Mouse (Mus musculus): ENCODE measurements around the gene Hist1h3g. TPM values are rescaled to one million over a fixed set of nuclear protein-coding genes. Genes with fewer than 3 reads are reported as not detected.
A peak's percentile ranks its signal among the peaks of the same experiment; 100 is the strongest.
"Not testable (repeated sequence)": the region's sequence is repeated elsewhere in the genome, so short reads cannot be mapped to it uniquely, and the experiment has no call there.

Gene Hist1h3g
- polyA plus RNA-seq, 1 experiment from 2014 or later: 6.1 TPM

DNA sequence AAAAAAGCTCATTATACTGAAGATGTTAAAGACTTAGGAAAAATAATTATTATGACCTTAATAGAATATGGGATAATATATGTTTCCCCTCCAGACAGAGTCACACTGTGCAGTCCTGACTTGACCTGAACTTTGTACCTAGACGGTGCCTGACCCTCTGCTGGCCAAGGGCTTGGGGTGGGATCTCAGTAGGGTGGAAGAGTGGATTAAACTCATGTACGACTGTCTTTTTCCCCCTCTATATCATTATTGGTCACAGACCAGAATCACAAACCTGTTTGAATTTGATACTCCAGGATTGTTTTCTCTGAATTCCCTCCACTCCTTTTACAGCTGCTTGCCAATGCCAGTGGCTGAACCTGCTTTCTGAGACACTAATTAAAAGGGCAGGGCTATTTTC is 25.5 kb downstream of the Hist1h3g start:
- ATAC-seq (ENCODE audit: insufficient read depth, low FRiP score); H3K36me3 ChIP-seq (ENCODE audit: control insufficient read depth, insufficient read depth, low read length); H3K4me3 ChIP-seq (replicated peaks; ENCODE audit: low read length); H3K9me3 ChIP-seq (replicated peaks; ENCODE audit: control insufficient read depth, low read length); H3K27me3 ChIP-seq (ENCODE audit: control insufficient read depth, insufficient read depth, low read length); H3K4me1 ChIP-seq (ENCODE audit: control insufficient read depth, insufficient read depth, low read length): not testable (repeated sequence)
- peak overlapping the region; percentile 24; the same call in 1 of the 2 replicates for H3K27ac ChIP-seq (ENCODE audit: low read length)
- peak overlapping the region; percentile 22; the same call in 1 of the 2 replicates for H3K4me2 ChIP-seq (ENCODE audit: low read depth, low read length)
- H3K9ac ChIP-seq (ENCODE audit: low read length): 0 out of 2 replicates have a peak overlapping the region, but pooled peaks have one; percentile 9
- 16% methylated on average over 2 of the region's 2 CpGs for WGBS

DNA sequence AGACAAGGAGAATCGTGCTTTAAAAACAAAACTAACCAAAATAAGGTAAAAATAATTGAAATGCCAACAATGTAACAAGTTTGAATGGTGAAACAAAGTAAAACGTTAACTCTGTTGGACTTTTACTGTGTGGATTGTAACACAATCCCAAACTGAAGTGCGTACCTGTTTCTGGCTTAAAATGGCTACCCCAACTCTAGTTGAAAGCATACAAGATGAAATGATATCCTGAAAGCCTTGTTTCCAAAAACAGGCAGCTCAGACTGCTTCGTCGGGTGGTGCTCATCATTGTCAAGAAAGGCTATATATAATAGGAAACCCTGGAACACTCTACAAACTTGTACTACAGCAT is 26.3 kb downstream of the Hist1h3g start:
- not testable (repeated sequence) for H3K4me1 ChIP-seq (ENCODE audit: control insufficient read depth, insufficient read depth, low read length); ATAC-seq (ENCODE audit: insufficient read depth, low FRiP score); H3K9me3 ChIP-seq (replicated peaks; ENCODE audit: control insufficient read depth, low read length); H3K36me3 ChIP-seq (ENCODE audit: control insufficient read depth, insufficient read depth, low read length); H3K9ac ChIP-seq (ENCODE audit: low read length); H3K27me3 ChIP-seq (ENCODE audit: control insufficient read depth, insufficient read depth, low read length)
- Histone ChIP-seq H3K4me2 (ENCODE audit: low read depth, low read length) (peak overlapping the region; percentile 72; the same call in 1 of the 2 replicates), H3K4me3 (replicated peaks; ENCODE audit: low read length) (peak overlapping the region; percentile 48), H3K27ac (ENCODE audit: low read length) (peak overlapping the region; percentile 97; the same call in 1 of the 2 replicates)
- WGBS: 0% methylated on average over 2 of the region's 5 CpGs

DNA sequence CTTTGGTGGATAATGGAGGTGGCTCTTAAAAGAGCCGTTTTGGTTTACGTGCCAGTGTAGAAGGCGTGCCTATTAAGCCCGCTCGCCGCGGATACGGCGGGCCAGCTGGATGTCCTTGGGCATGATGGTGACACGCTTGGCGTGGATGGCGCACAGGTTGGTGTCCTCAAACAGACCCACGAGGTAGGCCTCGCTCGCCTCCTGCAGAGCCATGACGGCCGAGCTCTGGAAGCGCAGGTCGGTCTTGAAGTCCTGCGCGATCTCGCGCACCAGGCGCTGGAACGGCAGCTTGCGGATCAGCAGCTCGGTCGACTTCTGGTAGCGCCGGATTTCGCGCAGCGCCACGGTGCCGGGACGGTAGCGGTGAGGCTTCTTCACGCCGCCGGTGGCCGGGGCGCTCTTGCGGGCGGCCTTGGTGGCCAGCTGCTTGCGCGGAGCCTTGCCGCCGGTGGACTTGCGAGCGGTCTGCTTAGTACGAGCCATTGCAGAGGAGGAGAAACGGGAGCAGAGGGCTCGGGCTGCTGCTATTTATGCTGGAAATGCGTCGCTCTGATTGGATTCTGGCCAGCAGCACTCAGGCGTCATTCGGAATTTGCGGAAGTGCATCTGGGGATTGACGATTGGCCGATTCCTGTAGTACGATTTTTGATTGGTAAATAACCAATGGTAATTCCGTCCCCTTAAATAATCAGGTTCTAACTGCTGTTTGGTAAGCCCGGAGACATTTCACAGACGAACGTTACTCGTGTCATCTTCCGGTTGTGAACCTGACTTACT is 26.8 kb downstream of the Hist1h3g start, which contains the start of gene Hist1h3e:
Hist1h3e (minus strand) TSS at position 487 of the 777 bp plus-strand sequence.
- under 1% methylated on average over 54 of the region's 67 CpGs for WGBS
- peak; percentile 93 for ATAC-seq (ENCODE audit: insufficient read depth, low FRiP score)
- H3K27me3 ChIP-seq (ENCODE audit: control insufficient read depth, insufficient read depth, low read length); H3K36me3 ChIP-seq (ENCODE audit: control insufficient read depth, insufficient read depth, low read length); H3K9me3 ChIP-seq (replicated peaks; ENCODE audit: control insufficient read depth, low read length); H3K4me1 ChIP-seq (ENCODE audit: control insufficient read depth, insufficient read depth, low read length): not testable (repeated sequence)
- Histone ChIP-seq H3K9ac (ENCODE audit: low read length) (peak within 1 kb of the TSS; percentile 63), H3K27ac (ENCODE audit: low read length) (peak within 1 kb of the TSS; percentile 97), H3K4me2 (ENCODE audit: low read depth, low read length) (peak within 1 kb of the TSS; percentile 72), H3K4me3 (replicated peaks; ENCODE audit: low read length) (peak within 1 kb of the TSS; percentile 48)

DNA sequence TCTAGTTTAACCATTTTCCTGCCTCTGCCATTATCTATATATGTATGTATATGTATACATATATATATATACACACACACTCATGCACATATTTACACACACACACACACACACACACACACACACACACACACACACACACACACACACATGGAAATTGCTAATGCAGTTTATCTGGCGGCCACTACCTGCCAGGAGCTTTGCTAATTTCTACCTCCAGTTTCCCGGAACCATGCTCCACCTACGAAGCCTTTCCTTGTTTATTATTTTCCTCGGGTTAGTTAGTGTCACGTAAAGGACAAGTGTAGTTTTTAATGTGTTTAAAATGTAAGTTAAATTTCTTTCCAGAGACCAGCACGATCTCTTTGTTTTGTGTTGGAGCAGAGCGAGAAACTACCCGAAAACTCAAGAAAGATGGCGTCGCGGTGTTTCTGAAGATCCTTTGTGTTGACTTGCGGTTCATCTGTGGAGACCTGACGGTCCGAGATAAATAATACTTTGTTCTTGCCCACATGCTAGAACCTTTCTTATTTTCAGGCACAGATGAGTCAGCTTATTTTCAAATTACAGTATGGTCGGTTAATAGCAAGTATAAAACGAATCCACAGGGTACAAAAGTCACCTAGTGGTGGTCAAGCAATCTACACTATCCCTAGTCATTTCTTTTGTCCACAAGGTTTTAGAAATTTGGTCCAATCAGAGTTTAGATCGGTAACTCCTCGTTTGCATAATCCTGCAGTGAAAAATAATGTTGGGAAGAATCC is 27.7 kb downstream of the Hist1h3g start:
- 2% methylated on average over 18 of the region's 18 CpGs for WGBS
- ATAC-seq (ENCODE audit: insufficient read depth, low FRiP score): peak; percentile 63

DNA sequence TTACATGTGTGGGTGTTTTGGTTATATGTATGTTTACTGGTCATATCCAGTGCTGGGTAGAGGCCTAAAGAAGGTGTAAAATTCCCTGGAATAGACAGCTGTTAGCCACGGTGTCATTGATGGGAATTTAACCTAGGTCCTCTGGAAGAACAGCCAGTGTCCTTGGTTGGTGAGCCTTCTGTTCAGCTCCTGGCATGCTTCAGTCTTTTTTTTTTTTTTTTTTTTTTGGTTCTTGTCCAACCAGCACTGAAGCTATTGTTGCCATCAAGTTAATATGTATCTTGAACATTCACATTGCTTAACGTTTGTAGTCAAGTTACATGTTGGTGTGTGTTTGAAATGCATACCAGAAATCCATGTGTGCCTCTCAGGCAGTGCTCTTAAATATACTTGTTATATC is 29.3 kb downstream of the Hist1h3g start:
- H3K27me3 ChIP-seq (ENCODE audit: control insufficient read depth, insufficient read depth, low read length): no peaks in the 10 kb centered on the region
- WGBS: 73% methylated on average over 2 of the region's 2 CpGs
- no peaks in the 10 kb centered on the region for H3K9me3 ChIP-seq (replicated peaks; ENCODE audit: control insufficient read depth, low read length)
- H3K9ac ChIP-seq (ENCODE audit: low read length): no peak overlapping the region
- no peak overlapping the region for H3K4me2 ChIP-seq (ENCODE audit: low read depth, low read length)
- ATAC-seq (ENCODE audit: insufficient read depth, low FRiP score): no peak
- no peaks in the 10 kb centered on the region for H3K4me1 ChIP-seq (ENCODE audit: control insufficient read depth, insufficient read depth, low read length)
- no peak overlapping the region for H3K4me3 ChIP-seq (replicated peaks; ENCODE audit: low read length)
- H3K27ac ChIP-seq (ENCODE audit: low read length): no peak overlapping the region
- no peaks in the 10 kb centered on the region for H3K36me3 ChIP-seq (ENCODE audit: control insufficient read depth, insufficient read depth, low read length)

More for the DNA sequence above, 27.7 kb downstream of the Hist1h3g start:
- Histone ChIP-seq H3K9ac (ENCODE audit: low read length) (peak overlapping the region; percentile 63), H3K4me2 (ENCODE audit: low read depth, low read length) (peak overlapping the region; percentile 72), H3K9me3 (replicated peaks; ENCODE audit: control insufficient read depth, low read length) (no peaks in the 10 kb centered on the region), H3K36me3 (ENCODE audit: control insufficient read depth, insufficient read depth, low read length) (no peaks in the 10 kb centered on the region), H3K27me3 (ENCODE audit: control insufficient read depth, insufficient read depth, low read length) (no peaks in the 10 kb centered on the region), H3K27ac (ENCODE audit: low read length) (peak overlapping the region; percentile 97), H3K4me1 (ENCODE audit: control insufficient read depth, insufficient read depth, low read length) (no peaks in the 10 kb centered on the region), H3K4me3 (replicated peaks; ENCODE audit: low read length) (peak overlapping the region; percentile 48)

DNA sequence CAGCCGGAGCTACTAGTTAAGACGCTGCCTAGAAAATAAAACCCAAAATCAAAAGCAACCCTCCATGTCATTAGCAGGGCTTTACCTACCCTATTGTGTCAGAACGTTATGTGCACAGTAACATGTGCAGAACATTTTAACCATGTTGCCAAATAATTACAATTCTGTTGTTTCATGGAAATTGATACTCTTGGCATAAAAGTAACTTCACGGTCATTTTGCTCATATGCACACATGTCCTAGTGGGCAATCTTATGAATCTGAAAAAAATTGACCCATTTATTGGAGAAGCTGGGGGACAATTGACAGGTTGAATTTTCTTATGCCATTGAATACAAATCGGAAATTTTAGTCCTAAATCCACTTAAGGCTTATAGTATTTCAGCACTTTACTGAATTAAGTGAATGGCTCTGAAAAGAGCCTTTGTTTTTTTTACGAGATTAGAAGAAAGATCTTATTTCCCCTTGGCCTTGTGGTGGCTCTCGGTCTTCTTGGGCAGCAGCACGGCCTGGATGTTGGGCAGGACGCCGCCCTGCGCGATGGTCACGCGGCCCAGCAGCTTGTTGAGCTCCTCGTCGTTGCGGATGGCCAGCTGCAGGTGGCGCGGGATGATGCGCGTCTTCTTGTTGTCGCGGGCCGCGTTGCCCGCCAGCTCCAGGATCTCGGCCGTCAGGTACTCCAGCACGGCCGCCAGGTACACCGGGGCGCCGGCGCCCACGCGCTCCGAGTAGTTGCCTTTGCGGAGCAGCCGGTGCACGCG is 35.2 kb downstream of the Hist1h3g start:
- Histone ChIP-seq H3K4me3 (replicated peaks; ENCODE audit: low read length) (peak overlapping the region; percentile 54), H3K27ac (ENCODE audit: low read length) (peak overlapping the region; percentile 95), H3K9ac (ENCODE audit: low read length) (peak overlapping the region; percentile 65), H3K4me1 (ENCODE audit: control insufficient read depth, insufficient read depth, low read length) (peaks cover 23% of the 10 kb centered on the region), H3K4me2 (ENCODE audit: low read depth, low read length) (peak overlapping the region; percentile 54)
- not testable (repeated sequence) for H3K36me3 ChIP-seq (ENCODE audit: control insufficient read depth, insufficient read depth, low read length); H3K27me3 ChIP-seq (ENCODE audit: control insufficient read depth, insufficient read depth, low read length); ATAC-seq (ENCODE audit: insufficient read depth, low FRiP score); H3K9me3 ChIP-seq (replicated peaks; ENCODE audit: control insufficient read depth, low read length)
- 1% methylated on average over 25 of the region's 41 CpGs for WGBS

DNA sequence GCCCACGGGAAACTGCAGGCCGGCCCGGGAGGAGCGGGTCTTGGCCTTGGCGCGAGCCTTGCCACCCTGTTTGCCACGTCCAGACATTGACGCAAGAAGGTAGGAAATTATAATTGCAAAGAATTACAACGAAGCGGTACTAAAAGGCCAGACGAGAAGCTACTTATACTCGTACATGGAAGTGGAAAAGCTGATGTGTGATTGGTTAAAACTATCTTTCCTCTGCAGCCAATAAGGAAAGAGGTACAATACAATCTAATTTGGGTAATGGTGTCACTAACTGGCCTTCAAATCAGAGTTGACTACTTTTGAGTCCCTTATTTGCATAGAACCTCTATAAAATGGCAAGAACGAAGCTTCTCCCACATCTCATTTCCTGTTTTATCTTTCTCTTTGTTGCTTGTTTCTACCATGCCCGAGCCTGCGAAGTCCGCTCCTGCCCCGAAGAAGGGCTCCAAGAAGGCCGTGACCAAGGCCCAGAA is 35.8 kb downstream of the Hist1h3g start, which contains the start of the genes Hist1h2ae and Hist1h2bg:
Hist1h2ae (minus strand) TSS at position 199 of the 482 bp plus-strand sequence.
Hist1h2bg (plus strand) TSS at position 375 of the 482 bp plus-strand sequence.
- Histone ChIP-seq H3K4me3 (replicated peaks; ENCODE audit: low read length) (peak within 1 kb of the TSS; percentile 54), H3K27ac (ENCODE audit: low read length) (peak within 1 kb of the TSS; percentile 95), H3K4me1 (ENCODE audit: control insufficient read depth, insufficient read depth, low read length) (peaks cover 23% of the 10 kb centered on the region), H3K9me3 (replicated peaks; ENCODE audit: control insufficient read depth, low read length) (no peaks in the 10 kb centered on the region), H3K9ac (ENCODE audit: low read length) (peak within 1 kb of the TSS; percentile 70), H3K4me2 (ENCODE audit: low read depth, low read length) (peak within 1 kb of the TSS; percentile 75), H3K36me3 (ENCODE audit: control insufficient read depth, insufficient read depth, low read length) (no peaks in the 10 kb centered on the region), H3K27me3 (ENCODE audit: control insufficient read depth, insufficient read depth, low read length) (no peaks in the 10 kb centered on the region)
- WGBS: under 1% methylated on average over 18 of the region's 18 CpGs
- ATAC-seq (ENCODE audit: insufficient read depth, low FRiP score): peak; percentile 91

DNA sequence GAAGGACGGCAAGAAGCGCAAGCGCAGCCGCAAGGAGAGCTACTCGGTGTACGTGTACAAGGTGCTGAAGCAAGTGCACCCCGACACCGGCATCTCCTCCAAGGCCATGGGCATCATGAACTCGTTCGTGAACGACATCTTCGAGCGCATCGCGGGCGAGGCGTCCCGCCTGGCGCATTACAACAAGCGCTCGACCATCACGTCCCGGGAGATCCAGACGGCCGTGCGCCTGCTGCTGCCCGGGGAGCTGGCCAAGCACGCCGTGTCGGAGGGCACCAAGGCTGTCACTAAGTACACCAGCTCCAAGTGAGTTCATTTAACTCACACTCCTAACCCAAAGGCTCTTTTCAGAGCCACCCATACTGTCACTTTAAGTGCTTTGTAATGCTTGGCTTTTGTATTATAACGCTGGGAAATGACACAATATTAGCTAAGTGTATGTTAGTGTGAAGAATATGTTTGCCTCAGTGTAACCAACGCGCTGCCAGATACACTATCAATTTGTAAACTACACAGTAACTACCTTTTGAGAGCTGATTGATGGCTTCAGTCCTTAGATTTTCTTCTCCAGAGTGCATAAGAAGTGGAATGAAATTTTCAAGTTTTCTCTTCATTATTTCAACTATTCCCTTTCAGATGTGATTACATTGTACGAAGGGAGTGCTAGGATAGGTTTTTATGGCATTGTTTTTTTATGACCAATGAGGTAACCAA is 36.4 kb downstream of the Hist1h3g start:
- H3K9ac ChIP-seq (ENCODE audit: low read length): peak overlapping the region; percentile 70

More for the DNA sequence above, 36.4 kb downstream of the Hist1h3g start:
- not testable (repeated sequence) for H3K9me3 ChIP-seq (replicated peaks; ENCODE audit: control insufficient read depth, low read length); ATAC-seq (ENCODE audit: insufficient read depth, low FRiP score); H3K36me3 ChIP-seq (ENCODE audit: control insufficient read depth, insufficient read depth, low read length); H3K27me3 ChIP-seq (ENCODE audit: control insufficient read depth, insufficient read depth, low read length)
- Histone ChIP-seq H3K4me3 (replicated peaks; ENCODE audit: low read length) (peak overlapping the region; percentile 54), H3K27ac (ENCODE audit: low read length) (peak overlapping the region; percentile 93), H3K4me2 (ENCODE audit: low read depth, low read length) (peak overlapping the region; percentile 75), H3K4me1 (ENCODE audit: control insufficient read depth, insufficient read depth, low read length) (peaks cover 27% of the 10 kb centered on the region)
- 0% methylated on average over 9 of the region's 34 CpGs for WGBS

All from stomach, embryonic 16.5 days (tissue).